Mouse (Mus musculus): ENCODE measurements around the gene Catspere2. TPM values are rescaled to one million over a fixed set of nuclear protein-coding genes. Genes with fewer than 3 reads are reported as not detected.
A peak's percentile ranks its signal among the peaks of the same experiment; 100 is the strongest.
"Not testable (repeated sequence)": the region's sequence is repeated elsewhere in the genome, so short reads cannot be mapped to it uniquely, and the experiment has no call there.

The Catspere2 gene
- 0.37 and 0.45 TPM in 2 replicates for polyA plus RNA-seq (2015; fragmentation: Nextera tagmentation; extraction: Ambion mirVana)

GRCm38 (mm10) chr1:177983024-177983450, at the start of gene Catspere2:
Gene Catspere2, plus strand, starts transcription at chr1:177983423.
- not testable (repeated sequence) for H3K9me3 ChIP-seq (replicated peaks; ENCODE audit: control insufficient read depth, low read length, poor library complexity, severe bottlenecking); H3K27me3 ChIP-seq (ENCODE audit: control insufficient read depth, insufficient read depth, low read depth, low read length); H3K36me3 ChIP-seq (ENCODE audit: control insufficient read depth, insufficient read depth, low read length); H3K4me1 ChIP-seq (ENCODE audit: control insufficient read depth, insufficient read depth, low read length)
- Histone ChIP-seq H3K4me2 (ENCODE audit: low read length) (peak within 1 kb of the TSS; percentile 50), H3K27ac (ENCODE audit: low read length) (peak within 1 kb of the TSS; percentile 74), H3K4me3 (ENCODE audit: low read depth, low read length) (peak within 1 kb of the TSS; percentile 61), H3K9ac (ENCODE audit: low read depth, low read length) (peak within 1 kb of the TSS; percentile 66)
- ATAC-seq = peak; percentile 99
- 0% methylated on average over 21 of the region's 21 CpGs for WGBS

- H3K36me3 ChIP-seq (ENCODE audit: control insufficient read depth, insufficient read depth, low read length); H3K27ac ChIP-seq (ENCODE audit: low read length); H3K9me3 ChIP-seq (replicated peaks; ENCODE audit: control insufficient read depth, low read length, poor library complexity, severe bottlenecking); H3K4me2 ChIP-seq (ENCODE audit: low read length); H3K27me3 ChIP-seq (ENCODE audit: control insufficient read depth, insufficient read depth, low read depth, low read length); H3K4me3 ChIP-seq (ENCODE audit: low read depth, low read length); ATAC-seq; H3K9ac ChIP-seq (ENCODE audit: low read depth, low read length); H3K4me1 ChIP-seq (ENCODE audit: control insufficient read depth, insufficient read depth, low read length): not testable (repeated sequence)
- 11% methylated on average over 4 of the region's 4 CpGs for WGBS
Measured at GRCm38 (mm10) chr1:177940422-177940977, 42.7 kb upstream of the Catspere2 start.

- no peak for ATAC-seq
- no peak overlapping the region for H3K4me3 ChIP-seq (ENCODE audit: low read depth, low read length)
- H3K4me1 ChIP-seq (ENCODE audit: control insufficient read depth, insufficient read depth, low read length) = peaks cover 3% of the 10 kb centered on the region; the same call in 1 of the 2 replicates
- WGBS = 78% methylated on average over 1 of the region's 1 CpGs
- no peak overlapping the region for H3K27ac ChIP-seq (ENCODE audit: low read length)
- H3K9ac ChIP-seq (ENCODE audit: low read depth, low read length) = no peak overlapping the region
- no peaks in the 10 kb centered on the region for H3K27me3 ChIP-seq (ENCODE audit: control insufficient read depth, insufficient read depth, low read depth, low read length)
- no peaks in the 10 kb centered on the region for H3K9me3 ChIP-seq (replicated peaks; ENCODE audit: control insufficient read depth, low read length, poor library complexity, severe bottlenecking)
- no peak overlapping the region for H3K4me2 ChIP-seq (ENCODE audit: low read length)
- no peaks in the 10 kb centered on the region for H3K36me3 ChIP-seq (ENCODE audit: control insufficient read depth, insufficient read depth, low read length)
Measured at GRCm38 (mm10) chr1:177981276-177981675, 1.9 kb upstream of the Catspere2 start.

GRCm38 (mm10) chr1:177983582-177983981, 359 bp downstream of the Catspere2 start:
- peak overlapping the region; percentile 61 for H3K4me3 ChIP-seq (ENCODE audit: low read depth, low read length)
- not testable (repeated sequence) for H3K36me3 ChIP-seq (ENCODE audit: control insufficient read depth, insufficient read depth, low read length); H3K27me3 ChIP-seq (ENCODE audit: control insufficient read depth, insufficient read depth, low read depth, low read length); H3K4me1 ChIP-seq (ENCODE audit: control insufficient read depth, insufficient read depth, low read length); H3K9me3 ChIP-seq (replicated peaks; ENCODE audit: control insufficient read depth, low read length, poor library complexity, severe bottlenecking)
- H3K4me2 ChIP-seq (ENCODE audit: low read length) = peak overlapping the region; percentile 46
- peak overlapping the region; percentile 66 for H3K9ac ChIP-seq (ENCODE audit: low read depth, low read length)
- H3K27ac ChIP-seq (ENCODE audit: low read length) = peak overlapping the region; percentile 74
- ATAC-seq = peak; percentile 66
- WGBS = under 1% methylated on average over 19 of the region's 41 CpGs

GRCm38 (mm10) chr1:177984206-177984605, 983 bp downstream of the Catspere2 start:
- no peak for ATAC-seq

GRCm38 (mm10) chr1:177987476-177987875, 4.3 kb downstream of the Catspere2 start:
- not testable (repeated sequence) for H3K27ac ChIP-seq (ENCODE audit: low read length); H3K36me3 ChIP-seq (ENCODE audit: control insufficient read depth, insufficient read depth, low read length); H3K4me2 ChIP-seq (ENCODE audit: low read length); ATAC-seq; H3K27me3 ChIP-seq (ENCODE audit: control insufficient read depth, insufficient read depth, low read depth, low read length); H3K4me1 ChIP-seq (ENCODE audit: control insufficient read depth, insufficient read depth, low read length); H3K4me3 ChIP-seq (ENCODE audit: low read depth, low read length); H3K9ac ChIP-seq (ENCODE audit: low read depth, low read length); H3K9me3 ChIP-seq (replicated peaks; ENCODE audit: control insufficient read depth, low read length, poor library complexity, severe bottlenecking)
- WGBS = 88% methylated on average over 1 of the region's 1 CpGs

More at GRCm38 (mm10) chr1:177984206-177984605, 983 bp downstream of the Catspere2 start:
- Histone ChIP-seq H3K27ac (ENCODE audit: low read length) (no peak overlapping the region), H3K36me3 (ENCODE audit: control insufficient read depth, insufficient read depth, low read length) (no peaks in the 10 kb centered on the region), H3K9me3 (replicated peaks; ENCODE audit: control insufficient read depth, low read length, poor library complexity, severe bottlenecking) (peaks cover 5% of the 10 kb centered on the region; the same call in 1 of the 2 replicates), H3K9ac (ENCODE audit: low read depth, low read length) (no peak overlapping the region), H3K4me3 (ENCODE audit: low read depth, low read length) (peak overlapping the region; percentile 24; the same call in 1 of the 2 replicates), H3K27me3 (ENCODE audit: control insufficient read depth, insufficient read depth, low read depth, low read length) (no peaks in the 10 kb centered on the region), H3K4me1 (ENCODE audit: control insufficient read depth, insufficient read depth, low read length) (peaks cover 3% of the 10 kb centered on the region; the same call in 1 of the 2 replicates), H3K4me2 (ENCODE audit: low read length) (peak overlapping the region; percentile 46)
- 64% methylated on average over 9 of the region's 9 CpGs for WGBS

GRCm38 (mm10) chr1:178072798-178073197, 89.6 kb downstream of the Catspere2 start:
- WGBS = 61% methylated on average over 4 of the region's 4 CpGs
- H3K27ac ChIP-seq (ENCODE audit: low read length); H3K4me3 ChIP-seq (ENCODE audit: low read depth, low read length); H3K36me3 ChIP-seq (ENCODE audit: control insufficient read depth, insufficient read depth, low read length); H3K27me3 ChIP-seq (ENCODE audit: control insufficient read depth, insufficient read depth, low read depth, low read length); H3K4me2 ChIP-seq (ENCODE audit: low read length); ATAC-seq; H3K9me3 ChIP-seq (replicated peaks; ENCODE audit: control insufficient read depth, low read length, poor library complexity, severe bottlenecking); H3K9ac ChIP-seq (ENCODE audit: low read depth, low read length); H3K4me1 ChIP-seq (ENCODE audit: control insufficient read depth, insufficient read depth, low read length): not testable (repeated sequence)

- not testable (repeated sequence) for H3K4me2 ChIP-seq (ENCODE audit: low read length); ATAC-seq; H3K9ac ChIP-seq (ENCODE audit: low read depth, low read length); H3K27me3 ChIP-seq (ENCODE audit: control insufficient read depth, insufficient read depth, low read depth, low read length); H3K27ac ChIP-seq (ENCODE audit: low read length); H3K36me3 ChIP-seq (ENCODE audit: control insufficient read depth, insufficient read depth, low read length); H3K9me3 ChIP-seq (replicated peaks; ENCODE audit: control insufficient read depth, low read length, poor library complexity, severe bottlenecking); H3K4me1 ChIP-seq (ENCODE audit: control insufficient read depth, insufficient read depth, low read length); H3K4me3 ChIP-seq (ENCODE audit: low read depth, low read length)
Measured at GRCm38 (mm10) chr1:178097865-178098264, 114.6 kb downstream of the Catspere2 start.

- H3K36me3 ChIP-seq (ENCODE audit: control insufficient read depth, insufficient read depth, low read length); H3K27me3 ChIP-seq (ENCODE audit: control insufficient read depth, insufficient read depth, low read depth, low read length); H3K4me3 ChIP-seq (ENCODE audit: low read depth, low read length); H3K4me1 ChIP-seq (ENCODE audit: control insufficient read depth, insufficient read depth, low read length); H3K27ac ChIP-seq (ENCODE audit: low read length); ATAC-seq; H3K4me2 ChIP-seq (ENCODE audit: low read length); H3K9ac ChIP-seq (ENCODE audit: low read depth, low read length); H3K9me3 ChIP-seq (replicated peaks; ENCODE audit: control insufficient read depth, low read length, poor library complexity, severe bottlenecking): not testable (repeated sequence)
- 97% methylated on average over 1 of the region's 1 CpGs for WGBS
Measured at GRCm38 (mm10) chr1:178108514-178108913, 125.3 kb downstream of the Catspere2 start.
